Mouse (Mus musculus): ENCODE results near the gene Calhm1. TPM values are rescaled to one million over a fixed set of nuclear protein-coding genes. Genes with fewer than 3 reads are reported as not detected.

Calhm1 gene
- total RNA-seq (2021) = not detected
- long read RNA-seq, experiment 1 = 0 reads
- long read RNA-seq, experiment 2 = 0 reads

DNA sequence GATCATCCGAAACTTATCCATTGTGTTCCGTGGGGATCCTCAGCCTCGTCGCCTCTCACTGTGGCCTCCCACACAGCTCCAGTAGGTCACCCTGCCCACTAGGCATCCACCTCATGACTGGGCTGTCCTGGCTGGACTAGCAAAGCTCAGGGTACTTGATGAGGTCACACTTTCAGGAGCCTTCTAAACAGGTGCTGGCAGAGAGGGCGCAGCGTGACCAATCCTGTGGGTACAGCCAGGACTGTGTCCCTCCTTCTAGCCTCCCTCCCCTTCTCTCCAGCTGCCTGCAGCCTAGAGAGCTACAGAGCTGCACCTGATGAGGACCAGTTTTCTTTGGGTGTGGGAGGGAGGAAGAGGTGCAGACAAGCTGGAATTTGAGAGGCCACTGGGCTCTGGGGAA lies at the start of gene Calhm1:
Gene Calhm1 (minus strand): TSS at position 101 of the 400 bp plus-strand sequence.
- no peak for DNase-seq (ENCODE audit: low spot score)

DNA sequence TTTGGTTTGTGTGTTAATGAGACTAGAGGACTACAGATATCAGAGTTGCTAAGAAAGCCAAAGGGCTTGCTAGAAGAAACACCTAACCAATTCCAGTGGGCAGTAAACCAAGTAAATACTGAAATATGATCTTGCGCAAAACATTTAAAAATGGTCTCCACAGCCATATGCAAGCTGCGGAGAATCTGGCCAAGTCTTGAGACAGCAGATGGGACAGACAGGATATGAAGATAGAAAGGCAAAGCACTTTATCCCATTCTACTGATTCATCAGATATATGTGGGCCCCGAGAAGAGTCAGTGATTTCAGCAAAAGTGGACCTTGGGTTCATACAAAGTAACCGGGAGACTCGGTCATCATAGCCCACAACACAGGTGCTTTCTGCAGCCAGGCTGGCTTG lies 48.1 kb upstream of the Calhm1 start:
- DNase-seq (ENCODE audit: low spot score) = no peak

DNA sequence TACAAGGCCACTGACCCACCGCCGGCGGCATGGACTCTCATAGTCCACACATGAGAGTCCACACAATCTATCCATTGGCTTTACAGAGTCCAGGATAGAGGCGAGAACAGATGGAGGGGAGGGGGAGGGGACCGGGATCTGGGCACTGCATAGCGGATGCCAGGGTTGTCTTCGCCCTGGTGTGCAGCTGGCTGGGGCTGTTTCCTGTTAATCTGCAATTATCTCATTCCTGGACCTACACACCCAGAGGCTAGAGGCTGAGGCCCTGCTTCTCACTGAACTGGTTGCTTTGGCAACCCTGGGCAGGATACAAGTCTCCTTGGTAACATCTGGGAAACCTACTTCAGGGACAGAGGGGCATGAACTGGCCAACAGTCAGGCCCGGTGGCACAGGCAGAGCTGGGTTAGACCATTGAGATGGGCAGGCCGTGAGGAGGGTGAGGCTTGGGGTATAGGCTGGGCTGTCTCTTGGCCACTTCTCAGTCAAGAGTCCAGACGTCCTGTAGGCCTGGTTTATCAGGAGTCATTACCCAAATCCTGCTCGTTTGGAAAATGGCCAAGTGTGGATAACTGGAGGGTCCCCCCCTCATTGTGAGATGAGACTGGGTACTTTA lies 44.6 kb upstream of the Calhm1 start:
- no peak for DNase-seq (ENCODE audit: low spot score)

DNA sequence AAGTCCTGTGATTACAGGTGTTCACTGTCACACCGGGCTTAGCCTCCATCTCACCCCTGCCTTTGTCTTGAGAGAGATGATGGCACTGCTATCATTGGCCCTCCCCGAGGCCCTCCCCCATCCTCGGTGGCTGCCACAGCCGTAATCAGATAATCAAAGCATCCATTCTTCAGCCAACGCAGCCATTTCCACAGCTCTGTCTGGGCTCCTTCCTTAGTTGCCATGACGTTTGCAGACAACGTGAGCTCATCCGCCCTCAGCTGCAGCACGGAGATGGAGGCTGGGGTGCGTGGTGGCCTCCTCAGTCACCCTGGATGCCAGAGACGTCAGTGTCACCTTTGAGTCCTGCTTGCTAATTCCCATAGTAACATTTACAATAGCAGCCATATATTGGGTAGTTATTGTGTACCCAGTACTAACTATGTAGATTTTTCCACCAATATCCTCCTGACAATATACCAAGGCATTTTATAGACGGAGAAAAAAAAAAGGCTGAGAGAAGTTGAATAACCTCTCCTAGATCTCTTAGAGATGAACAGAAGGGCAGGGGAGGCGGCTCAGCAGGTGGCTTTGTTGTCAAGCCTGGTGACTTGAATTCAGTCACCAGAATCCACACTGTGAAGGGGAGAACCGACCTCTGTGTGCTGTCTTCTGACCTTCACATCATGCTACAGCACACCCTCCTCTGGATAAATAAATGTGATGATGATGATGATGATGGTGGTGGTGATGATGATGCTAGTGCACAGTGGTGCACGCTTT lies 42.6 kb upstream of the Calhm1 start:
- no peak for DNase-seq (ENCODE audit: low spot score)

DNA sequence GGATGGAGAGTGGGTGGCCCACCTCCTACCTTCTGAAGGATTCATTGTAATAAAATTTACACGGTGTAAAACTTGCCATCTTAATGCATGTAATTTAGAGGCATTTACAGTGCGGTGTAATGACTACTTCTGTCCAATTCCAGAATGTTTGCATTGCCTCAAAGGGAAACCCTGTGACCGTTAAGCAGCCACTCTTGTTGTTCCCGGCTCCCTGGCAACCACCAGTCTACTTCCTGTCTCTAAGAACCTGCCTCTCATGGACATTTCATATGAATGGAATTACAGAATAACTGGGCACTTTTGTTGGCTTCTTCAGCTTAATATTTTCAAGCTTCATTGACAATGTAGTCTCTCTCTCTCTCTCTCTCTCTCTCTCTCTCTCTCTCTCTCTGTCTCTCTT lies 40.7 kb upstream of the Calhm1 start:
- DNase-seq (ENCODE audit: low spot score) = no peak

DNA sequence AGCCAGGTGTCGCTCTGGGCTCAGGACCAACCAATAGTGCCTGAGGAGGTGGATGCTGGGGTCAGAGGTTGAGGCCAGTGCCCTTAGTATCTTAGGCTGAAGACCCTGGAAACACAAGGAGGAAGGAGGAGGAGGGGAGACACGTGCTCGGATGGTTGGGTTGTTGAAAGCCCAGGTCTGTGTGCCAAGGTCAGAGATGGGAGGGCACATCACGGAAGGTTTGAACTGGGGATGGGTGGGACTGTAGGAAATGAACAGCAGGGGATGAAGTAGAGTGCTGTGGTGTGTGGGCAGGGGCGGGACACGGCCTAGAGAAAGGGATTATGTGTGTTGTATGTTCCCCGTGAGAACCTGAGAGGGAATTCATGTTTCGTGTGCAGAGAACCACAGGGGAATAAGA lies 40.2 kb upstream of the Calhm1 start:
- DNase-seq (ENCODE audit: low spot score) = no peak

DNA sequence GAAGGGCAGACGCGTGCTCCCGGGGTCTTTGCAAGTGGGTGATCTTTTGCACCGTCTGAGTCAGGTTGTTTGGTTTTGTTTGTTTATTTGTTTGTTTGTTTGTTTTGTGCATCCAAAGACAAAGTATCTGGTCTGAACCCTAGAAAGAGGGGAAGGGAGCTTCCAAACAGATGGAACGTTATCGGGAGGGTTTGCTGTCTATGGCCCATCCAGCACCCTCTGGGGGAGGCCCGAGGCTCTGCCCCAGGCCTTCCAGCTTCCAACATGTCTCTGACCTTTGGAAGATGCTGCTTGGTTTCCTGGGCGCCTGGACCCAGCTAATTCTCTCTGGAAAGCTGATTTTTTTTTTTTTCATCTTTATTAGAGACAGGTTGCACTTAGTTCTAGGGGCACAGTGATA lies 36.0 kb upstream of the Calhm1 start:
- no peak for DNase-seq (ENCODE audit: low spot score)

DNA sequence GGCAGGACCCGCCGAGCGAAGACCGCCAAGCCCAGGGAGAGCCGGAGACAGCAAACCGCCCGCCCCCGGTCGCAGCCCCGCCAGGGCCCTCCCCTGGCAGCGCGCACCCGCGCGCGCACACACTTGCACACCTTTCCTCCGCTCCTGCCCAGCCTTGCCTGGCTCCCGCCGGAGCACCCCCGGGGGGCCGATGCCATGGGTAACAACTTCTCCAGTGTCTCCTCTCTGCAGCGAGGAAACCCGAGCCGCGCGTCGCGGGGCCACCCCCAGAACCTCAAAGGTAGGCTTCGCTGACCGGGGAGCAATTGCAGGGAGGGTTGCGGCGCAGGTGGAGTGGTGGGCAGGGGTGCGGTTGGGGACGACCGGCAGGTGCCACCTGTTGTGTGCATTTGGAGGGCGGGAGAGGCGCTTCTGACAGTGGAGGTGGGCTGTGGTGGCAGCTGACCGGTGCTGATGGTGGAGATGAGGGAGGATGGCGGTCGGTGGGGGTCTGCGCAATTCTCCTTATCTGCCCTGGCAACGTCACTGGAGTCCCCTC lies 35.3 kb upstream of the Calhm1 start:
- DNase-seq (ENCODE audit: low spot score) = no peak

DNA sequence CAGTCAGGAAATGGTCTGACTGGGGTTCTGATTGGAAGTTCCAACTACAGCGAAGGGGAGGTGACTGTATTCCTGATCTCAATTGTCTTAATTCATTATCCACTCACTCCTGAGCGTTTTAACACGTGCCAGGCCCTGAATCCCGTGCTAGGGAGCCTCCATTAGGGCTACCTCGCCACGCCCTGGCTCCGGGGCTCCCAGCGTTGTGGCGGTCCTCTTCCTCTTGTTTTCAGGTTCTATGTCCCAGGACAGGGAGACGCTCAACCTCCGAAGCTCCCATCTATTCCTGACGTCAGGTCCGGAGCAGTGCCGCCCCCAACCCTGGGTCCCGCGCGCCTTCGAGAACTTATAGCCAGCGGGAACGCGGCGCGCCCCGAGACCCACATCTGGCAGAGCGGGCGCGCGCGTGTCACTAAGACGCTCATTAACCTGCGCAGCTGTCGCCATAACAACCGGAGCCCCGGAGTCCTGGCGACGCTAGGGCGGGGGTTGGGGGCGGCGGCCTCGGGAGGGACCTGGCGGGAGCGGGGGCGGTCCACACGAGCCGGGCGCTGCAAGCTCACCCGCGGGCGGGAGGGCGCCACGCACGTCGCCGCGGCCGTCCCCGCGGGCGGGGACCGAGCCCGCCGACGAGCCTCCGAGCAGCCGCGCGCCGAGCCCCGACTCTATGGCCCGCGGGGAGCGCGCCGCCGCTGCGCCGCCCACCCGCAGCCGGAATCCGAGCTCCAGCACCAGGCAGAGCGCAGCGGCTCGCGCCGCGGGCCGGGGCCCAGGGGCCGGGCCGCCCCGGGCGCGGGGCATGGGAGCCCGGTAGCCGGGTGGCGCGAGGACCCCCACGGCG lies 34.6 kb upstream of the Calhm1 start, which contains the start of gene Neurl1a:
Gene Neurl1a (plus strand): TSS at position 390 of the 841 bp plus-strand sequence.
- DNase-seq (ENCODE audit: low spot score) = peak; percentile 15

DNA sequence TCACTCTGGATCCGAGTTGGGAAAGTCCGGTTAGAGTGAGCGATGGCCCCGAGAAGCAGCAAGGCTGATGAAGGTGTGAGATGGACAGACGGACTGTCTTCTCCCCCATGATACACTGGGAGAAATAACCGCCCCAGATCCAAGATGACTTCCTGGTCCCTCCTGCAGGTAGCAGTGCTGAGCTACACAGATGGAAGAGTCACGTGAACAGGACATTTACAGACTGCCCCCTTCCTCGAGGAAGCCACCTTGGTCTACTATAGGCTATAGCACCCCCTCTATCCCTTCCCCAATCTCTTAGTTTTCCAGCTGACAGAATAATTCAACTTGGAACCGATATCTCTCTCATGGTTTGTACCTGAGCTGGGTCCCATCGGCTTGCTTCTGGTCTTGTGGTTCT lies 33.9 kb upstream of the Calhm1 start:
- DNase-seq (ENCODE audit: low spot score) = peak; percentile 33

DNA sequence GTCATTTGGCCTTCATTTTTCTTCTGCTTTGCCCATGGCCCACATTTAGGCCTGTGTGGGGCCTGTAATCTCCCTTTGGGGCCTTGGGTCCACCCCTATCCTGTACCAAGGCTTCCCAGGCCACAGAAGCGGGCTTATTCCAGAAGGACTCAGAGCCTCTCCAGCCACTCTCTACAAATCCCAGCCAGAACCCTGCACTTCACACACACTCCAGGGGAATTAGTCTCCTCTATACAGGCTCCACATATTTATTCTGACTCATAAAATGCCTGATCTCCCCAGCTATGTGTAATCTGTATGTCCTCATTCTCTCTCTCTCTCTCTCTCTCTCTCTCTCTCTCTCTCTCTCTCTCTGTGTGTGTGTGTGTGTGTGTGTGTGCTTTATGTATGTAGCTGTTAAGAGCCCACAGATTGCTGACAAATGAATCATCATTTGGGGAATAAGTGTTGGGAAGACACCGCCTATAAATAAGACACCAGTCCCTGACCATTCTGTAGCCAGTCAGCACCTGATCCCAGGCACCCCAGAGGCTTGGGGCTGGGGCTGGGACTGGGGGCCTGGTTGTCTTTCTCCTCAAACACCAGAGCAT lies 33.0 kb upstream of the Calhm1 start:
- DNase-seq (ENCODE audit: low spot score) = no peak

DNA sequence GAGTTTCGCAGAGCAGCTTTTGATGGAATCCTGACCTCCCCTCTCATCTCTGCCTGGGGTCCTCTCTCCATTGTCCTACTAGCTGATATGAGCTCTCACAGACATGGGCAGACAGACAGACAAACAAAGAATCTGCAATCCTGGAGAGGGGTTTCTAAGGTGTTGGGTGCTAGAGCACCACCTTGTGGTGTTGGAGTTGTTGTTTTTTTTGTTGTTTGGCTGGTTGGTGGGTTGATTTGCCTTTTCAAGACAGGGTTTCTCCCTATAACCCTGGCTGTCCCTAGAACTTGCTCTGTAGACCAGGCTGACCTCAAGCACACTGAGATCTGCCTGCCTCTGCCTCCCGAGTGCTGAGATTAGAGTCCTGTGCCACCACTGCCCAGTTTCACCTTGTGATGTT lies 31.4 kb upstream of the Calhm1 start:
- DNase-seq (ENCODE audit: low spot score) = no peak

DNA sequence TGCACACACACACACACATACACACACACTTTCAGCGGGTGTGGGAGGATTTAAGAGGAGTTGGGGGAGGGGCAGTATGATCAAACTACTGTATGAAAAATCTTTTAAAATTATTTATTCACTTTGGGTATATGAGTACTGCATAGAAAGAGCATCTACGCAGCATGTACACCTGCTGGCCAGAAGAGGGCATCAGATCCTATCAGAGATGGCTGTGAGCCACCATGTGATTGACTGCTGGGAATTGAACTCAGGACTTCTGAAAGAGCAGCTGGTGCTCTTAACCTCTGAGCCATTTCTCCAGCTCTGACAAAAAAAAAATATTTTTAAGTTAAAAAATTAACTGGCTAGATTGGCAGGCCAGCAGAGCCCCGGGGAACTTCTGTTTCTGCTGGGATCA lies 30.5 kb upstream of the Calhm1 start:
- peak; percentile 28 for DNase-seq (ENCODE audit: low spot score)

DNA sequence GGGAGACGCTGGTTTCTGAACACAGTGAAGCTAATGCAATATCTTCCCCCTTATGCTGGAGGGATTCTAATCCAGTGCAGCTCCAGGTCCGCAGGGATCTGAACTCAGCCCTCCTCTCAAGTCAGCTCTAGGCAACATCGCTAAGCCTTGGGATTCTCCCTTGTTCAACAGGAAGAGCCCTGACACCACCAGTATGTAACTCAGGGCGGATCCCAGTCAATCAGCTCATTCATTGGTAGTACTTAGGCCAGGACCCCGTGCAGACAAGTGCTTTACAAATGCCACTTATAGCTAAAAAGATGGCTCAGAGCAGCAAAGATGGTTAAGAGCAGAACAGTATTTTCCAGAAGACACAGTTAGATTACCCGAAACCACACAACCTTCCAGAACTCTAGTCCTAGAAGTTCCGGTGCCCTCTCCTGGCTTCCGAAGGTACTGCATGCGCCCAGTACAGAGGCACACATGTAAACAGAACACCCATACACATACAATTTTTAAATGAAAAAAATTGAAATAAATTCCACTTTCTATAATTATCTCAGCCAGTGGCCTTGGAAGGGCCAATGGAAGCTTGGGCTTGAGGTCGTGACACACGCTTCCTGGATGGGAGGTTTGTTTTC lies 24.8 kb upstream of the Calhm1 start:
- DNase-seq (ENCODE audit: low spot score) = peak; percentile 85

DNA sequence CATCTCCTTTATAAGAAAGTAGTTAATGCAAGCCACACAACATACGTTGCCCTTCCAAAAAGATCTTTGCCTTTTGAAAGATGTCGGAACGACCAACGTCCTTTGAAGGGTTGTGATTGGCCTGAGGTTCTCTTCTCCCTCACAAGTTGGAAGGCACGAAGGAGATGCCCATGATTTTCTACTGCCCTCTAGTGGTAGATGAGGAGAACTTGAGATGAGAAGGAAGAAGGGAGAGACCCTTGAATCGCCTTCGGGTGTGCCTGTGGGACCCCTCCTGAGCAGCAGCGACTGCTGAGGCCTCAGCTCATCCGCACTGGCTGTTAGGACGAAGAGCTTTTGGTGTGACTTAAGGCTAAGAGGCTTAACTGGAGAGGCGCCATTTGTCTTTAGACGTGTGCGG lies 24.2 kb upstream of the Calhm1 start:
- peak; percentile 49 for DNase-seq (ENCODE audit: low spot score)

DNA sequence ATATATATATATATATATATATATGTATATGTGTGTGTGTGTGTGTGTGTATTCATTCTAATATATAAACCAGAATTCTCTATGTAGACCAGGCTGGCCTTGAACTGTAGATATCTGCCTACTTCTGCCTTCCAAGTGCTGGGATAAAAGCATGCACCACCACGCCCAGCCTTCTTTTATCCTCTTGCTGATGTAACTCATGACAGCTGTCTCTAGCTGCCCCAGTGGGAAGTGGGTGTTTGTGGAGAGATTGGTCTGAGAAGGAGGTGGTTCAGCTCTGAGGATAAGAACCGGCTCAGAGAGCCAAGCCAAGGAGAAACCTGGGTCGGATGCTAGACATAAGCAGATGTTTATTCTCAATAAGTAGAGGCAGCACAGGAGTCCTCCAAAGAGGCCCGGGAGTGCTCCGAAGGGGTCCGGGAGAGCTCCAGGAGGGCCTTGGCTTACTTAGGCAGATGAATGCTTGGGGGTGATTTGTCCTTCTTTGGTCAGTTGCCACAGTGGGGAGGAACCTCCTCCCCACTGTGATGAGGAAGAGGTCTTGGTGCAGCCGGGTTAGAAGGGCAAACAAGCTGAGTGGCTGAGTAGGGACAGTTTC lies 23.7 kb upstream of the Calhm1 start:
- DNase-seq (ENCODE audit: low spot score) = no peak

DNA sequence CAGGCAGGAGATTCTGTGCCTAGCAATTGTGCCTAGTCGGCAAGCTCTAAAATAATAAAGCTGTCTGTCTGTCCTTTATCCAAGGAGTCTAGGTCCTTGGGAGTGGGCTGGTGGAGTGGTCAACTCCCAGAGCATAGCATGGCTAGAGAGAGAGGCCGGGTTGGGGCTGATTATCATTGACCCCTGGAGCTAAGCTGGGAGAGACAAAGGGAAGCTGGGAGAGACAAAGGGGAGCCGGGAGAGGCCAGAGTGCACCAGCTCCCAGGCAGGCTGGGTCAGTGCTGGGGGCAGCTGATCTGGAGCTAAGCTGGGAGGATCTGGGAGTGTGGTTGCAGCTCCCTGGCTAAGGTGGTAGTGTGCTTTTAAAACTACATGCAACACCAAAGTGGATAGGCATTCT lies 22.7 kb upstream of the Calhm1 start:
- no peak for DNase-seq (ENCODE audit: low spot score)

DNA sequence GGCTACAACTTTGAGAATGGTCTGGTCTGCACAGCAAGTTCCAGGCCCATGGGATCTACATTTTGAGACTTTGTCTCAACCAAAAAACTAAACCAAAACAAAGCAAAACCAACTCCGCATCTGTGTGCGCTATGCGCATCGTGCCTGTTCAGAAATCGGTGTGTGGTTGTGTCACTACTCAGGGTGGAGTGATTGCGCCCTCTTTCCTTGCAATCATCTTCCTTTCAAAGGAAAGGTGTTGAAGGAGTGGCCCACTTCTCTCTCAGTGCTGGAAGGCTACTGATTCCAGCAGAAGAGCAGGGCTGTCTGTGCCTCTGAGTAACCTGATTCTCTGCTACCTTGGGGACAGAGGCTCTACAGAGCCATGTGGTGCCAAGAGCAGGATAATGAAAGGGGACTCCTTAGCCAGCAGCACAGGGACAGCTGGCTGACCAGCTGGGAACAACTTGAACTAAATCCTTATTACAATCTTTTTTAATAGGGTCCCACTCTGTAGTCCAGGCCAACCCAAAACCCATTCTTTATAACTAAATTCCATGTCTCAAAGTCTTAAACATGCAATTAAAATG lies 19.2 kb upstream of the Calhm1 start:
- DNase-seq (ENCODE audit: low spot score) = peak; percentile 35

DNA sequence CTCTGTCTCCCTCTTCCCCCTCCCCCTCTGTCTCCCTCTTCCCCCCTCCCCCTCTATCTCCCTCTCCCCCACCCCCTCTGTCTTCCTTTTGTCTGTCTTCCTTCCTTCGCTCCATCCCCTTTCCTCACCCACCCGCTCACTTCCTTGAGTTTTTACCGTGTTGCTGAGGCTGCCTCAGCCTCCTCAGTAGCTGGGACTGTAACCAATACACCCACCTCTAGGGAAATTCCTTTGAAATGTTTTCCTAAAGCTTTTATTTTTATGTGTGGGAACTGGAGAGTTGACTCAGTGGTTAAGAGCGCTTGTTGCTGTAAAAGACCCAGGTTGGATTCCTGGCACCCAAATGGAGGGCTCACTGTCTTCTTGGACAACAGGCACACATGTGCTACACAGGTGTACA lies 17.6 kb upstream of the Calhm1 start:
- DNase-seq (ENCODE audit: low spot score) = no peak

DNA sequence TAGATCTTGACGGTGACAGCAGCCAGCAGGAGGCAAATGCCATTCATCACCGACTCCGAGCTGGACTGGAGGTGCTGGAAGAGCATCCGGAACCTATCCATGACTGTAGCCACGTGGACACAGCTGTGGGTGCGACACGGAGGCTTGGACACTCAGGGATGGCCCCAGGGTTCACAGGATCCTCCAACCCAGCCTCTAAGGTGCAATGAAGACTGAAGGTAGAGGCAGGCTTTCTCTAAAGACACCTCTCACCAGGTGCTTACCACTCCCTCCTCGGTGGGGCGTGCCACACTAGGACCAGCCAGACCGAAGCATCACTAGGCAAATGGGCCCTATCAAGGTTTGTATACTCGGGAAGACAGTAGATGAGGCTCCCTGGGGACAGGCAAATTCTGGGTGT lies 13.6 kb upstream of the Calhm1 start, which contains the start of gene Calhm3:
Gene Calhm3 (minus strand): TSS at position 101 of the 400 bp plus-strand sequence.
- DNase-seq (ENCODE audit: low spot score) = no peak
